Mouse (Mus musculus) ES-E14 (cell line): ENCODE data around the gene Dmtf1.

Experiments
- CHD2 ChIP-seq: IDR thresholded peaks from 2 replicates; pipeline ENCODE4 v1.6.1; 2014; ENCODE audit warnings: mild to moderate bottlenecking, low read depth, low read length, inconsistent platforms
- HCFC1 ChIP-seq: IDR thresholded peaks from 2 replicates; pipeline ENCODE4 v1.6.1; 2012; ENCODE audit warnings: low read length, inconsistent platforms, borderline replicate concordance; ENCODE audit not compliant: insufficient read depth
- MAFK ChIP-seq: IDR thresholded peaks from 2 replicates; pipeline ENCODE4 v1.6.1; 2014; ENCODE audit warnings: mild to moderate bottlenecking, low read depth, low read length, inconsistent platforms; ENCODE audit not compliant: insufficient read depth
- ZC3H11A ChIP-seq: IDR thresholded peaks from 2 replicates; pipeline ENCODE4 v1.6.1; 2012; ENCODE audit warnings: low read depth, mild to moderate bottlenecking, inconsistent platforms, low read length, borderline replicate concordance
- ZNF384 ChIP-seq: IDR thresholded peaks from 2 replicates; pipeline ENCODE4 v1.6.1; 2012; ENCODE audit warnings: low read depth, low read length, inconsistent platforms

DNA sequence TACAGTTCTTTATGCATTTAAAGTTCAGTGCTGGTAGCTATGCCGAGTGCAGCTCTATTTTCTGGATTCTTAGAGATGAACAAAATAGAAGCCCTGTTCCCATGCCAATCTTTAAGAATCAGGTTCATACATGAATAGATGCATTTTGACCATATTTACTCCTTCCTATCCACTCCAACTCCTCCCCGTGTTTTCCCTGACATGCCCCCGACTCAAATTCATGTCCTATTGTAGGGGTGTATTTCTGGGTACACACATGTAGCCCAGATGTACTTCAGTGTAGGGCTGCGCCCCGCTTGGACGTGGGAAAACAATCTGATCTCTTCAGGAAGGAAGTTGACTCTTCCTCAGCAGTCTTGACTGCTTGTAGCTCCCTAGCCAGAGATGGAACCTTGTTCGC, 512 bp upstream of the Dmtf1 start:
- TF ChIP-seq MAFK (no peak), HCFC1 (no peak), CHD2 (no peak), ZC3H11A (no peak), ZNF384 (no peak)
